Mouse (Mus musculus) neural tube, embryonic 12.5 days (tissue): ENCODE measurements at regions not wholly inside any gene's neighbourhood (a gene's known extent, or its start where the extent isn't known, plus 50 kb on each side); places are given as distances from the start of the nearest gene placed in this dataset.

Experiments
- ATAC-seq: fragments of 200-750 bp; cut with Nextera tagmentation; 2 replicates; pipeline ENCODE4 v1.8.0; 2017; ENCODE audit warnings: low read depth, mild to moderate bottlenecking, moderate TSS enrichment, moderate library complexity; ENCODE audit not compliant: low FRiP score
- H3K27ac ChIP-seq: fragments of 300-500 bp; sonication (generic); 2 replicates; pipeline ENCODE4 v1.5.1; 2016
- H3K27me3 ChIP-seq: fragments of 300-500 bp; sonication (generic); replicated peaks from 2 replicates; pipeline ENCODE4 v1.6.1; 2016; ENCODE audit warnings: mild to moderate bottlenecking
- H3K36me3 ChIP-seq: fragments of 300-500 bp; sonication (generic); 2 replicates; pipeline ENCODE4 v1.6.1; 2016; ENCODE audit warnings: mild to moderate bottlenecking
- H3K4me1 ChIP-seq: fragments of 300-500 bp; sonication (generic); 2 replicates; pipeline ENCODE4 v1.6.1; 2016
- H3K4me2 ChIP-seq: fragments of 300-500 bp; sonication (generic); replicated peaks from 2 replicates; pipeline ENCODE4 v1.6.1; 2016; ENCODE audit warnings: mild to moderate bottlenecking
- H3K4me3 ChIP-seq: fragments of 300-500 bp; sonication (generic); 2 replicates; pipeline ENCODE4 v1.5.1; 2016
- H3K9ac ChIP-seq: fragments of 300-500 bp; sonication (generic); 2 replicates; pipeline ENCODE4 v1.6.1; 2016; ENCODE audit warnings: mild to moderate bottlenecking
- H3K9me3 ChIP-seq: fragments of 300-500 bp; sonication (generic); 2 replicates; pipeline ENCODE4 v1.6.1; 2016; ENCODE audit warnings: mild to moderate bottlenecking
- WGBS: fragments of 180-500 bp; shearing (Covaris S2); methylation state at CpG from one replicate; pipeline ENCODE4 v1.1.7; 2016; 5-methylcytosine and 5-hydroxymethylcytosine counted together

DNA sequence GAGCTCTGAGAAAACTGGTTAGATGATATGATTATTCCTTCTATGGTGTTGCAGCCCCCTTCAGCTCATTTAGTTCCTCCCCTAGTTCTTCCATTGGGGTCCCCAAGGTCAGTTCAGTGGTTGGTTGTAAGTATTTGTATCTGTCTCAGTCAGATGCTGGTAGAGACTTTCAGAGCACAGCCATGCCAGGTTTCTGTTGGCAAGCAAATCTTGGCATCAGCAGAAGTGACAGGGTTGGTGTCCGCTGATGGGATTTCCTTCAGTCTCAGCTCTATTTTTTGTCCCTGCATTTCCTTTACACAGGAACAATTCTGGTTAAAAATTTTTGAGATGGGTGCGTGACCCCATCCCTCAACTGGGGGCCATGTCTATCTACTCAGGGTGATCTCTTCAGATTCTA is 55.3 kb upstream of the Spaca1 start:
- Histone ChIP-seq H3K9me3 (peaks cover 19% of the 10 kb centered on the region), H3K4me1 (no peaks in the 10 kb centered on the region), H3K36me3 (no peaks in the 10 kb centered on the region), H3K4me3 (no peak overlapping the region), H3K27ac (no peak overlapping the region), H3K9ac (no peak overlapping the region), H3K27me3 (no peaks in the 10 kb centered on the region), H3K4me2 (no peak overlapping the region)
- WGBS = 94% methylated on average over 2 of the region's 2 CpGs
- ATAC-seq = no peak

DNA sequence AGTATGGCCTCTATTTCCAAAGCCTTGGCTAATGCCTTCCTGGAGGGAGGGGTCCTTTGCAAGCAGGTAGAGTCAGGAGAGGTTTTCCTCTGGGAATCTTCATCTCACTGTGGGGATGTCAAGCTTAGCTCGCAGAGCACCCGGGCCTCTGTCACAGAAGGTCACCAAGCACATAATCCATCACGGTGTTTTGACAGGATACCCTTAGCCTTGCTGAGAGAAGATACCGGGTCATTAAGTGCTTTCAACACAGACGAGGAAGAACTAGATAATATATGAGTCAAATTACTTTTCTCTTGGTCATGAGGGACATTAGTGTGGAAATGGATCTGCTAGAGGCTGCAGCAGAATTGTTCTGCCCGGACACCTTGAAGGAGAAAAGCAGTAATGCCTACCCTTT is 64.3 kb upstream of the Spaca1 start:
- Histone ChIP-seq H3K4me1 (no peaks in the 10 kb centered on the region), H3K9me3 (no peaks in the 10 kb centered on the region), H3K9ac (no peak overlapping the region), H3K27me3 (no peaks in the 10 kb centered on the region), H3K27ac (no peak overlapping the region), H3K4me3 (no peak overlapping the region), H3K4me2 (no peak overlapping the region), H3K36me3 (no peaks in the 10 kb centered on the region)
- no peak for ATAC-seq
- WGBS = 34% methylated on average over 6 of the region's 6 CpGs

DNA sequence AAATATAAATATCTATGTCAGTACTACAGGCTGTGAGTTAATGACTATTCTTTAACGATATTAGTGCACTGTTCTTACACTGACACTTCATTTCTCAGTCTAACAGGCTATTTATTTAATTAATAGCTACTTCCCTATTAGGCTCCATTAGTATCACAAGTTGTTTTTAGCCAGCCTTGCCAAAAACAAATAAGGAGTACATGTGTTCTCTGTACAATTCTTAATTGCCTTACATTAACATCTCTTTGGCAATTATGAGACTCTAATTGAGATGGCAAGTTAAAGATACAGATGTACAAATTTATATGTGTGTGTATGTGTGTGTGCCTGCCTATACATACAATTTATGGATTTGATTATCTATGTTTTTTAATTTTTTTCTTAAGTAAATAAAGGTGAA is 67.1 kb upstream of the Spaca1 start:
- Histone ChIP-seq H3K36me3 (no peaks in the 10 kb centered on the region), H3K4me2 (no peak overlapping the region), H3K9me3 (no peaks in the 10 kb centered on the region), H3K4me1 (no peaks in the 10 kb centered on the region), H3K27me3 (no peaks in the 10 kb centered on the region), H3K4me3 (no peak overlapping the region), H3K9ac (no peak overlapping the region), H3K27ac (no peak overlapping the region)
- ATAC-seq = no peak
- WGBS = 86% methylated on average over 1 of the region's 1 CpGs

DNA sequence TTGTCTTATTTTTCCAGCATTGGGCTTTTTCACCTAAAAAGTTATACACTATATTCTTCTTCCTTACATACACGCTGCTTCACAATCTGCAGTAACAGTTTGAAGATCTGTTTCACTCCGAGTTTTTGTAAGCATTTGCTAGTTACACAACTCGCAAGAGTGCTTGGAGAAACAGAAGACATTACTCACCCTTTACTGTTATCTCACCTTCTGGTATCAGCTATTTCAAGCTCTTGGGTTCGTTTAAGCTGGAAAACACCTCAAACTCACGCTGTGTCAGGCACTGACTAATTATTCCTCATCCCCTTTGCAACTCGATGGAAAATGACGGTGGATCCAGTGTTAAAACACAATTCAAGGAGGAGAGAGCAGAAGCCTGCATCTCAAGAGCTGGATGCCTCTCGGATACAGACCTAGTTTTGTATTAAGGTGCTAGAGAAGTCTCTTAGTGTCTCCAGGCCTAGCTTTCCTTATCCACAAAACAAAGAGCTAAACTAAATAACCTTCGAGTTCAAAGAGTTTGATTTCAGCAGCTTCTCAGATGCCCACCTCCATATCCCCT is 73.0 kb upstream of the Spaca1 start:
- H3K27ac ChIP-seq = no peak overlapping the region
- 86% methylated on average over 9 of the region's 9 CpGs for WGBS
- ATAC-seq = no peak
- H3K27me3 ChIP-seq = no peaks in the 10 kb centered on the region
- H3K36me3 ChIP-seq = no peaks in the 10 kb centered on the region
- no peak overlapping the region for H3K4me3 ChIP-seq
- no peak overlapping the region for H3K4me2 ChIP-seq
- no peaks in the 10 kb centered on the region for H3K4me1 ChIP-seq
- no peak overlapping the region for H3K9ac ChIP-seq
- no peaks in the 10 kb centered on the region for H3K9me3 ChIP-seq

GRCm38 (mm10) chr4:34128224-34128623 is 78.2 kb upstream of the Spaca1 start:
- H3K27ac ChIP-seq = no peak overlapping the region
- no peak overlapping the region for H3K4me3 ChIP-seq
- no peak overlapping the region for H3K4me2 ChIP-seq
- H3K27me3 ChIP-seq = no peaks in the 10 kb centered on the region
- no peaks in the 10 kb centered on the region for H3K36me3 ChIP-seq
- no peak overlapping the region for H3K9ac ChIP-seq
- no peaks in the 10 kb centered on the region for H3K4me1 ChIP-seq
- no peak for ATAC-seq
- 76% methylated on average over 4 of the region's 4 CpGs for WGBS
- H3K9me3 ChIP-seq = no peaks in the 10 kb centered on the region

DNA sequence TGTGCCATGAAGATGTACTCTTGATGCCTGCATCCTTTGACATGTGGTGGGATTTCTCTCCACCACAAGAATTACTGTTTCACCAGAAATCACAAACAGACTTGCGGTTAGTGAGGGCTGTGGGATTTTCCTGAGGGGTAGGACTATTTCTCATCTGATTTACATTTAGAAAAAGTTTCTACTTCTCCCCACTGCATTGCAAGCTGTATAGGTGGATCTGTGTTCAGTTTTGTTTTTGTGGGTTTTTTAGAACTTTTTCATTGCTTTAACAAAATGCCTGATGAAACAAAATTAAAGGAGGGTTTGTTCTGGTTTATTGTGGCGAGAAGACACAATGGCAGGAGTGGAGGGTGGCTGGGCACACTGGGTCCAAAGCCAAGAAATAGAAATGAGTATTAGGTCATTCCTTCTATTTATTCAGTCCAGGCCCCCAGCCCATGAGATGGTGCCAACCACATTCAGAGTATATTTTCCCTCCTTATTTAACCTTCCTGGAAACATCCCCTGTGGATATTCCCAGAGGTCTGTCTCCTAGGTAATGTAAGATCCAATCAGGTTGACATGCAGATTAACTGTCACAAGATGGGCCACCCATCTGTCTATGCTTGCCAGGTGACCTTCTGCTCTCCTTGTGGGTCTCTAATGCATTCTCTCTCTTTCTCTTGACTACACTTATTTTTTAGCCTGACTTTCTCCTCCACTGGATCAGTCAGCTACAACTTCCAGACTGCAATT is 96.3 kb upstream of the Spaca1 start:
- Histone ChIP-seq H3K4me3 (no peak overlapping the region), H3K4me2 (no peak overlapping the region), H3K9ac (no peak overlapping the region), H3K9me3 (no peaks in the 10 kb centered on the region), H3K27me3 (no peaks in the 10 kb centered on the region), H3K4me1 (no peaks in the 10 kb centered on the region), H3K36me3 (no peaks in the 10 kb centered on the region), H3K27ac (no peak overlapping the region)
- no peak for ATAC-seq
- whole genome bisulfite sequencing = 90% methylated on average over 2 of the region's 2 CpGs

DNA sequence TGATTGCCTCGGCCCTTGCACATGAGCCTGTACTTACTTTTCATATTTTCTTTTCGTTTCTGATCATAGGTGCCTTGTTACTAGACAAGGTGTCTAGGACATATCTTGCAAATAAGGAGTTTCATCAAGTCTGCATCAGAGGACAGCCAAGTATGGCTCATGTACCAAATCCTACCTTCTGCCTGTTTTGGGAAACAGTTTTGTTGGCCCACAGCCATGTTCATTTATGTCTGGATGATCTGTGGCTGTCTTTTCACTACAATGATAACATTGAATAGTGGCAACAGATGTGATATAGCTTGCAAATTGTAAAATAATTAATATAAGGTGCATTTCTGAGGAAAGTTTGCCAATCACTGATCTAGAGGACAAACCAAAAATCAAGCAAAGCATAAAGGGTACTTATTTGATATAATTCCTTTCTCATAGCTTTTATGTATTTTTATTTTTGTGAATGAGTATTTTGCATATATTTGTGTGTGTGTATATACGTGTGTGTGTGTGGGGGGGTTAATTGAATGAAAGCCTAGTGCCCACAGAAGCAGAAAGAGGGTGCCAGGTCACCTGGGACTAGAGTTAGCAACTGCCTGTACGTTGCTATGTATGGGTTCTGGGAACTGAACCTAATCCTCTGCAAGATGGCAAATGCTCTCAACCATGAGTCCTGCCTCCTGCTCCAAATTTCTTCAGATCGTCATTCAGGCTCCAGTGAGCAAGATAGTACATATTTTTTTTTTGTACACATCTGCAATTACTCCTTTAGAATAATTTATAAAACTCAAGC is 99.2 kb upstream of the Spaca1 start:
- Histone ChIP-seq H3K27me3 (no peaks in the 10 kb centered on the region), H3K36me3 (no peaks in the 10 kb centered on the region), H3K9me3 (no peaks in the 10 kb centered on the region), H3K4me3 (no peak overlapping the region), H3K27ac (no peak overlapping the region), H3K4me2 (no peak overlapping the region), H3K9ac (no peak overlapping the region), H3K4me1 (no peaks in the 10 kb centered on the region)
- no peak for ATAC-seq
- 75% methylated on average over 5 of the region's 5 CpGs for WGBS

- Histone ChIP-seq H3K4me1 (no peaks in the 10 kb centered on the region), H3K4me2 (no peak overlapping the region), H3K9ac (no peak overlapping the region), H3K27me3 (no peaks in the 10 kb centered on the region), H3K4me3 (no peak overlapping the region), H3K36me3 (no peaks in the 10 kb centered on the region), H3K9me3 (no peaks in the 10 kb centered on the region), H3K27ac (no peak overlapping the region)
- WGBS = 79% methylated on average over 10 of the region's 10 CpGs
- no peak for ATAC-seq
Observed at GRCm38 (mm10) chr4:34151605-34152347, 101.8 kb upstream of the Spaca1 start.

GRCm38 (mm10) chr4:34155501-34155900 is 105.5 kb upstream of the Spaca1 start:
- Histone ChIP-seq H3K27me3 (no peaks in the 10 kb centered on the region), H3K4me2 (no peak overlapping the region), H3K27ac (no peak overlapping the region), H3K36me3 (no peaks in the 10 kb centered on the region), H3K4me3 (no peak overlapping the region), H3K9me3 (no peaks in the 10 kb centered on the region), H3K9ac (no peak overlapping the region), H3K4me1 (no peaks in the 10 kb centered on the region)
- no peak for ATAC-seq
- 87% methylated on average over 6 of the region's 6 CpGs for WGBS

DNA sequence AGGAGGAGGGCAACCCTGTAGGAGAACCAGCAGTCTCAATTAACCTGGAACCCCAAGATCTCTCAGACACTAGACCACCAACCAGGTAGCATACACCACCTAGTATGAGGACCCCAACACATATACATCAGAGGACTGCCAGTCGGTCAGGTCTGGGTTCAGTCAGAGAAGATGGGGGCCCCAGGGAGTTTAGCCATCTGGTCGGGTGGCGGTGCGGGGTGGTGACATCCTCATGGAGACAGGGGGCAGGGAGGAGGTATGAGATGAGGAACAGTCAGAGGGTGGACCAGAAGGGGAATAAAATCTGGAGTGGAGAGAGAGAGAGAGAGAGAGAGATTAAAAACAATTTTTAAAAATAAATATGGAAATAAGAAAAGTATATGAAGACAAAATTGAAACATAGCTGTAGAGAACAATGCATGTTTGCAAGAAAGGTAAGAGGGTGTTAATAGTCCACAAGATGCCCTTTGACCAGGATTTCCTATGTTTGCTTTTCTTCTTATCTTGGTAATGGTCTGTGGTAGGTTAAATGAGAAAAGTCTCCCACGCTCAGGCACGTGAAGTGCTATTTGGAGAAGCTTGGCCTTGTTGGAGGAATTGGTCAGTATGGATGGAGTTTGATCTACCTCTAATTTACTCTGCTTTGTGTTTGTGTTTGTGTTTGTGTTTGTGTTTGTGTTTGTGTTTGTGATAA is 108.0 kb upstream of the Spaca1 start:
- Histone ChIP-seq H3K9ac (no peak overlapping the region), H3K4me2 (no peak overlapping the region), H3K27me3 (no peaks in the 10 kb centered on the region), H3K4me3 (no peak overlapping the region), H3K27ac (no peak overlapping the region), H3K9me3 (no peaks in the 10 kb centered on the region), H3K36me3 (no peaks in the 10 kb centered on the region), H3K4me1 (no peaks in the 10 kb centered on the region)
- WGBS = 94% methylated on average over 6 of the region's 6 CpGs
- ATAC-seq = no peak

DNA sequence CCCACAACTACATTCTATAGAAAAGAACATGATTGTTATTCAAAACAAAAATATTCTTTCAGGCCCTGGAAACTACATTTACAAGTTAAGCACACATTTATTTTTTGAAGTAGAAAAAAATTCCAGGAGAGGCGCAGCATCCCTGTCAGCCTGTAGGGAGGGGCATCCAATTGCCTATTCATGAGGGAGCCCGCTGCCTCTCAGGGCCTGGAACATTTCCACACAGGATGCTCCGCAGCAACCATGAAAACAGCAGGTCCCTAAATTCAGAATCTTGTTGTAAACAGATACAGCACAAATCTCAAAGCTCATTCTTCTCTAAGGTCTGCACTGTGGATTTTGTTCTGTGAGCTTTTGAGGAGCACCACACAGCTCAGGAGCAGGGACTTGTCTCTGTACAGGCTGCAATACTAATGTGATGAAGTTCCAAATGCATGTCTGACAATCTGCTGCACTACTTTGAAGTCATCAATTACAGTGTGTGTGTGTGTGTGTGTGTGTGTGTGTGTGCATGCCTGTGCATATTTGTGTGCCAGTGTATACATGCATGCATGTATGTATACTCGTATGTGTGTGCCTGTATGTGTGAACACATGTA is 121.4 kb upstream of the Spaca1 start:
- Histone ChIP-seq H3K4me3 (no peak overlapping the region), H3K27me3 (no peaks in the 10 kb centered on the region), H3K4me1 (no peaks in the 10 kb centered on the region), H3K27ac (no peak overlapping the region), H3K9ac (no peak overlapping the region), H3K36me3 (no peaks in the 10 kb centered on the region), H3K4me2 (no peak overlapping the region), H3K9me3 (no peaks in the 10 kb centered on the region)
- 72% methylated on average over 4 of the region's 4 CpGs for WGBS
- no peak for ATAC-seq
